Mouse (Mus musculus) ES-E14 (cell line): ENCODE measurements around the gene Abcb11. TPM values are rescaled to one million over a fixed set of nuclear protein-coding genes. Genes with fewer than 3 reads are reported as not detected.

Source experiments
- DNase-seq: peaks from one replicate; pipeline ENCODE4 v3.0.0-alpha.2; 2013; ENCODE audit warnings: low read depth, low spot score
- H3K27ac ChIP-seq: 2 replicates; pipeline ENCODE4 v1.5.1; 2012; ENCODE audit warnings: low read depth, mild to moderate bottlenecking, low read length, moderate library complexity, mixed read lengths; ENCODE audit not compliant: poor library complexity, insufficient read depth, severe bottlenecking
- H3K36me3 ChIP-seq: 2 replicates; pipeline ENCODE4 v1.6.1; 2012; ENCODE audit warnings: mild to moderate bottlenecking, low read length, moderate library complexity, mixed read lengths; ENCODE audit not compliant: control insufficient read depth, poor library complexity, insufficient read depth, severe bottlenecking
- H3K4me1 ChIP-seq, 2 experiments: fragments of 150-350 bp in 1 of 2; sonication (generic) in 1 of 2; 2 replicates each; pipeline ENCODE4 v1.6.1; 2012; ENCODE audit warnings: low read length in 2 of 2, mild to moderate bottlenecking in 1 of 2, mixed read lengths in 1 of 2; ENCODE audit not compliant: control insufficient read depth in 2 of 2, insufficient read depth in 2 of 2, poor library complexity in 1 of 2
- H3K4me3 ChIP-seq, 2 experiments: fragments of 150-350 bp in 1 of 2; sonication (generic) in 1 of 2; 2 replicates each; pipeline ENCODE4 v1.5.1; 2012; ENCODE audit warnings: low read length in 2 of 2, low read depth in 1 of 2, mild to moderate bottlenecking in 1 of 2, mixed read lengths in 1 of 2; ENCODE audit not compliant: insufficient read depth in 1 of 2, poor library complexity in 1 of 2, severe bottlenecking in 1 of 2
- H3K9ac ChIP-seq: 2 replicates; pipeline ENCODE4 v1.6.1; 2012; ENCODE audit warnings: low read depth, mild to moderate bottlenecking, low read length, mixed read lengths; ENCODE audit not compliant: poor library complexity, insufficient read depth, severe bottlenecking
- H3K9me3 ChIP-seq: fragments of 150-350 bp; sonication (generic); 2 replicates; pipeline ENCODE4 v1.6.1; 2012; ENCODE audit warnings: low read depth, mild to moderate bottlenecking, low read length; ENCODE audit not compliant: control insufficient read depth, insufficient read depth
- CHD2 ChIP-seq: IDR thresholded peaks from 2 replicates; pipeline ENCODE4 v1.6.1; 2014; ENCODE audit warnings: mild to moderate bottlenecking, low read depth, low read length, inconsistent platforms
- HCFC1 ChIP-seq: IDR thresholded peaks from 2 replicates; pipeline ENCODE4 v1.6.1; 2012; ENCODE audit warnings: low read length, inconsistent platforms, borderline replicate concordance; ENCODE audit not compliant: insufficient read depth
- MAFK ChIP-seq: IDR thresholded peaks from 2 replicates; pipeline ENCODE4 v1.6.1; 2014; ENCODE audit warnings: mild to moderate bottlenecking, low read depth, low read length, inconsistent platforms; ENCODE audit not compliant: insufficient read depth
- ZC3H11A ChIP-seq: IDR thresholded peaks from 2 replicates; pipeline ENCODE4 v1.6.1; 2012; ENCODE audit warnings: low read depth, mild to moderate bottlenecking, inconsistent platforms, low read length, borderline replicate concordance
- ZNF384 ChIP-seq: IDR thresholded peaks from 2 replicates; pipeline ENCODE4 v1.6.1; 2012; ENCODE audit warnings: low read depth, low read length, inconsistent platforms
- in situ Hi-C, 2 experiments: fragments of 600-800 bp; cut with MboI; formaldehyde crosslinking; loops; one replicate each; pipeline ENCODE4 v1.15.1; 2025; ENCODE audit warnings: low sequenced_read_pairs in 2 of 2, inconsistent platforms in 1 of 2; ENCODE audit not compliant: unreplicated experiment in 2 of 2
- total RNA-seq: library from RNA; depleted of rRNA; stranded (reverse); fragments of 300-350 nt; gene quantifications from 2 replicates; pipeline ENCODE4 v1.2.3, GENCODE M21; 2012

The Abcb11 gene
- total RNA-seq, 1 experiment: 1.1 TPM

GRCm38 (mm10) chr2:69288989-69289388 lies 53.4 kb downstream of the Abcb11 start:
- no peaks in the 10 kb centered on the region for H3K9me3 ChIP-seq
- no peaks in the 10 kb centered on the region for H3K4me1 ChIP-seq
- no peaks in the 10 kb centered on the region for H3K36me3 ChIP-seq
- no peak overlapping the region for H3K27ac ChIP-seq
- TF ChIP-seq ZC3H11A (no peak), MAFK (peak; percentile 34; the same call in 1 of the 2 replicates), CHD2 (no peak), ZNF384 (no peak)
- H3K4me3 ChIP-seq: no peak overlapping the region
- no peak overlapping the region for H3K9ac ChIP-seq
- no peak for DNase-seq
- in situ Hi-C loops: no loop called here

GRCm38 (mm10) chr2:69275875-69276274 lies 66.5 kb downstream of the Abcb11 start:
- H3K4me3 ChIP-seq: no peak overlapping the region
- in situ Hi-C loops: loop anchor here in 1 of 2 experiments (10.0 kb wide), 1 partner anchor 149 kb away; no protein-coding TSS in a partner anchor
- no peaks in the 10 kb centered on the region for H3K36me3 ChIP-seq
- peak; percentile 30 for DNase-seq
- H3K4me1 ChIP-seq: no peaks in the 10 kb centered on the region
- H3K9ac ChIP-seq: no peak overlapping the region
- H3K27ac ChIP-seq: no peak overlapping the region
- no peaks in the 10 kb centered on the region for H3K9me3 ChIP-seq
- no peak for TF ChIP-seq CHD2
- peak; percentile 90 for TF ChIP-seq ZC3H11A
- TF ChIP-seq ZNF384: no peak

- Histone ChIP-seq H3K4me3 (no peak overlapping the region), H3K36me3 (no peaks in the 10 kb centered on the region), H3K27ac (no peak overlapping the region), H3K9me3 (no peaks in the 10 kb centered on the region), H3K4me1 (no peaks in the 10 kb centered on the region), H3K9ac (no peak overlapping the region)
- TF ChIP-seq MAFK (no peak), CHD2 (no peak), ZC3H11A (no peak)
- DNase-seq: no peak
- in situ Hi-C loops: no loop called here
These were observed 78.3 kb downstream of the Abcb11 start for GRCm38 (mm10) chr2:69264069-69264618.

GRCm38 (mm10) chr2:69248221-69248755 lies 94.1 kb downstream of the Abcb11 start:
- H3K27ac ChIP-seq: no peak overlapping the region
- no peak overlapping the region for H3K9ac ChIP-seq
- TF ChIP-seq ZNF384 (no peak), ZC3H11A (no peak), CHD2 (no peak), MAFK (no peak), HCFC1 (no peak)
- H3K4me3 ChIP-seq: no peak overlapping the region
- no peaks in the 10 kb centered on the region for H3K4me1 ChIP-seq
- H3K9me3 ChIP-seq: no peaks in the 10 kb centered on the region
- DNase-seq: no peak
- in situ Hi-C loops: no loop called here
- H3K36me3 ChIP-seq: no peaks in the 10 kb centered on the region

- TF ChIP-seq MAFK: peak; percentile 50
- no peak for TF ChIP-seq ZC3H11A
- H3K9ac ChIP-seq: no peak overlapping the region
- H3K4me3 ChIP-seq: no peak overlapping the region
- no peaks in the 10 kb centered on the region for H3K9me3 ChIP-seq
- DNase-seq: no peak
- no peaks in the 10 kb centered on the region for H3K4me1 ChIP-seq
- in situ Hi-C loops: no loop called here
- no peaks in the 10 kb centered on the region for H3K36me3 ChIP-seq
- H3K27ac ChIP-seq: no peak overlapping the region
These were observed 95.3 kb downstream of the Abcb11 start for GRCm38 (mm10) chr2:69247081-69247480.
